Mouse (Mus musculus) adrenal gland, adult 2 months (tissue): ENCODE measurements around the gene Nupr1. TPM values are rescaled to one million over a fixed set of nuclear protein-coding genes. Genes with fewer than 3 reads are reported as not detected.
A peak's percentile ranks its signal among the peaks of the same experiment; 100 is the strongest.

Experiments used
- DNase-seq: peaks from one replicate; pipeline ENCODE4 v3.0.0; 2021
- microRNA-seq, 2 experiments: library from miRNA; unstranded; fragments of <30 nt; microRNA quantifications; one replicate each; pipeline ENCODE4 v1.2.0; 2021
- polyA plus RNA-seq: library from polyadenylated mRNA; depleted of rRNA; stranded (reverse); fragments of >200 nt; gene quantifications from 2 replicates; pipeline ENCODE4 v1.2.3, GENCODE M21; 2012; rRNA removed
- total RNA-seq, 2 experiments: library from RNA; stranded (reverse); gene quantifications; 2 replicates each; pipeline ENCODE4 v1.2.3; 2021

Gene Nupr1
- total and polyA plus RNA-seq, 3 experiments = 2.8 to 26.3 (median 22.9) TPM

- no peak for DNase-seq
Measured at GRCm38 (mm10) chr7:126596414-126596813, 34.2 kb downstream of the Nupr1 start.

DNA sequence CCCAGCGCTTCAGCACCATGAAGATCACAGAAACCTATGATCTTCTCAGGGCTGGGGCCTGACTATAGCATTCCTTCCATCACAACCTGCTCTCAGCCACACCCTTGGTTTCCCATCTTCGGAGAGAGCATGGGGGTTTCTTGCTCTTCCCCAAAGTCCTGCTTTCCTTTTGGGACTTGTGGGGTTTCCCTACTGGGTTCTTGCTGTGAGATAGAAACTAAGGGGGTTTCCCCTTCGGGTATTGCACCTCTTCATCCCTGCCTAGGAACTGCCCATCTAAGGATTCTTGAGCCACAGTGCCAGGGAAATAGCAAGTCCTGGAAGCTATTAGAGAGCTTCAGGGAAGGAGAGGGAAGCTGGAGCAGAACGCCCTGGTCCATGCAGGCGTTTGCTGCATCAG is 34.8 kb downstream of the Nupr1 start:
- DNase-seq = no peak

DNA sequence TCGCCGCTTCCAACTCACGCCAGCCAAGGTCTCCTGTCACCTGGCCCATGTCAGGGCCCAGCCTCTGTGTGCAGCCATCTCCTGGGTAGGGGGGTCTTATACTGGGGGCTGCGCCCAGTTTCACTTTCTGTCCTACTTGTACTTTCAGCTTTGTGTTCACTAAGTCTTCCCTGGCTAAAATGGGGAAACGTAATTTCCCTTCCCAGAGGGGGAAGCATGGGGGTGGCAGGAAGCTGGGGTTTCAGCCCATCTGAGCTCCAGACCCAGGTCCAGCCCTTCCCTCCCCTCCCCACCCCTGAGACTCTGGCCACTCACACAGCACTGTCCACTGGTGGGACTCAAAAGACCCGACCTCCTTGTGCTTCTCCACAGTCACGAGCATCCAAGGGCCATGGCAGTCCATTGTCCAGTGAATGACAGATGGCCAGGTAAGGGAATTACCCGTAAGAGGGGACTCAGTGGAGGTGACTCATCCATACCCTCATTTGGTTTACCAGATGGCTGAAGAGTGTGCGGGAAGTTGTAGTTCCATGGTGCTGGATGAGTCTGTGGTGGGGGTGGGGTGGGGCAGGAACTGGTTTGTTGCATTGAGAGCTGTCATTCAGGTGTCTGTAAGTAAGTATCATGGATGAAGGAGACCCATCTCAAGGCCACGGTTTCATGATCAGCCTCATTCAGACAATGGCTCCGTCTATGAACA is 35.6 kb downstream of the Nupr1 start, which contains the start of gene Il27:
TSS of gene Il27 (minus strand) at position 80 of the 700 bp plus-strand sequence.
- no peak for DNase-seq

DNA sequence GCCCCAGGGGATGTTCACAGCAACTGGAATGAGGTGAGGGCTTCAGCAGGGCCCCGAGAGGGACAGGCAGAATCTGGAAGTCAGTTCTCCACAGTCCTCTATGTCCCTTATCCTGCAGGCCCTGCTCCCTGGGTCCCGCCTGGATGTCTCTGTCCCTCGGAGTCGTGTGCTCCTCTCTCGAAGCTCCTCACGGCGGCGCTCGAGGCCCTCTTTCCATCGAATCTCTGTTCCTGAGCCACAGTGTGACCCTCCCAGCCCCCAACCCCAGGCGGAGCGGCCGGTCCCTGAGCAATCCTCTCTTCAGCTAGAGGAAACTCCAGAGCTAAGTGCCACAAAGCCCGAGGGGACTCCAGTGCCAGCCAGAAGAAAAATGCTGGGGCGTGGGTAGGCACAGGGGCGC is 42.9 kb downstream of the Nupr1 start:
- DNase-seq = peak; percentile 43

GRCm38 (mm10) chr7:126586839-126587238 is 43.8 kb downstream of the Nupr1 start:
- peak; percentile 52 for DNase-seq

DNA sequence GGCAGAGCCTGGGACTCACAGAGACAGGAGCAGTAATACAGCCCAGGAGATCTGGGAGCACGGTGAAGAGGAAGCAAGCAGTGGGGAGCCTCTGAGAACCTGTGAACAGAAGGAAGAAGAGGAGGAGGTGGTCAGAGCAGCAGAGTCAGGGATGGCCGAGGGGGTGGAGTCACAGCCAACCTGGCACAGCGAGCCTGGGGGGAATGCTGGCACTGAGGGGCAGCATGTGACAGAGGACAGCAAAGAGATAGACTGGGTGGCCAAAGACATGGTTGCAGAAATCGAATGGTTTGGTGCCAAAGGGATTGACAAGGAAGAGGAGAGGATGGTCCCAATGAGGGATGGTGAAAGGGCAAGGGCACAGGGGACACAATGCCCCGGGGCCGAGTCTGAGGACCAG is 44.9 kb downstream of the Nupr1 start, which contains the start of gene Cln3:
TSS of gene Cln3 (minus strand) at position 101 of the 400 bp plus-strand sequence.
- DNase-seq = no peak

- no peak for DNase-seq
Measured at GRCm38 (mm10) chr7:126584506-126584977, 46.1 kb downstream of the Nupr1 start, which contains the start of gene Apobr. Gene Apobr, plus strand, starts transcription at chr7:126584942.

- DNase-seq = no peak
Measured at GRCm38 (mm10) chr7:126583761-126584160, 46.9 kb downstream of the Nupr1 start.

- peak; percentile 88 for DNase-seq
Measured at GRCm38 (mm10) chr7:126583251-126583709, 47.4 kb downstream of the Nupr1 start.

DNA sequence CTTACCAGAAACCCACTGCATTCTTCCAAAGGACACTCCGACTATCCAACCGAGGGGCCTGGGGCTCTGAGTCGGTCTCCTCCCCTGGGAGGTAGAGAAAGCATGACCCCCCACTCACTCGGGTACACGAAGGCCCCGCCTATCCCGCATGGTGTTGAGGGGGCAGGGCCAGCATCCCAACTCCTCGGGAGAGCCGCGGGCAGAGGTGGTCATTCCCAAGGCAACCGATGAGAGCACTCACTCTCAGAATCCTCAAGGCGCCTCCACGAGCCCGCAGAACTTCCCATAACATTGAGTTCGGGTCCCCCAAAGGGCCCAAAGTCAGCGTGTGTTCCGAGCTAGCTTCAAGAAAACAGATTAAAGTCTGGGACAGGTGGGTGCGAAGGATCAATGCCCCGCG is 47.9 kb downstream of the Nupr1 start:
- DNase-seq = peak; percentile 55

GRCm38 (mm10) chr7:126581661-126582060 is 49.0 kb downstream of the Nupr1 start:
- DNase-seq = no peak

DNA sequence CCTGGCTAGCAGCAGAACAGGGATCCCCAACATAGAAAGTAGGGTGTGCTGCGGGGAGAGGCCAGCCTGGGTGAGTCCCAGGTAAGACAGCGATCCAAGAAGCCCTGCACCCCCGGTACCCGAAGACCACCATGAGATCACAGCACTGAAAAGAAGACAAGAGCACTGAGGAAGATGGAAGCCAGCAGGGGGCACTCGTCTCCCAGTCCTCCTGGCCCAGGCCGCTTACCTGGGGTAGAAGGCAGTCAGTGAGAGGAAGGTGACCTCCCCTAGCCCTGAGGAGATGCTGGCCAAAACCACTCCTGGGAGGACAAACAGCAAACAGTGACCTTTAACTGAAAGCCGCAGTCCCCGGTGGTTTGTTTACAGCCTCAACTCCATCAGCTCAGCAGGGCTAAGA is 51.5 kb downstream of the Nupr1 start:
- DNase-seq = no peak

DNA sequence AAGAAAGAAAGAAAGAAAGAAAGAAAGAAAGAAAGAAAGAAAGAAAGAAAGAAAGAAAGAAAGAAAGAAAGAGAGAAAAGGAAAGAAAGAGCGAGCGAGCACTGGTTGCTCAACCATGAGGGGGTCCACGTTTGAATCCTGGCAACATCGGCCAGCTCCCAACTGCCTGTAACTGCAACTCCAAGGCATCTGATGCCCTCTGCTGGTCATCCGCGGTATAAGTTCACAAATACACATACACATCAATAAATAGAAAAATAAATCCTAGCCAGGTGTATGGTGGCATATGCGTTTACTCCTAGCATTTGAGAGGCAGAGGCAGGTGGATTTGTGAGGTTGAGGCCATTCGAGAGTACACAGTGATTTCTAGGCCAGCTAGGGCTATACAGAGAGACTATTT is 53.7 kb downstream of the Nupr1 start:
- DNase-seq = peak; percentile 39

Small RNAs within 50 kb of the gene (microRNA-seq; reads per million reads assigned to microRNA genes)
- 0.88 to 2.1 reads per million in 2 experiments for gene Mir7059

Other genes starting within 250 kb of the Nupr1 start
- gene Nfatc2ip, start 234.1 kb downstream of the Nupr1 start, total RNA-seq = 1 to 10 TPM; 5.6 to 8.2 TPM
- 4.9 and 5.4 TPM in 2 replicates for gene Nfatc2ip, start 234.1 kb downstream of the Nupr1 start, polyA plus RNA-seq
- under 1 TPM; 0.24 to 0.29 TPM for gene Cd19, start 216.0 kb downstream of the Nupr1 start, total RNA-seq
- 0.50 and 0.73 TPM in 2 replicates for gene Cd19, start 216.0 kb downstream of the Nupr1 start, polyA plus RNA-seq
- 10 to 100 TPM; 39.5 to 73.6 TPM for gene Rabep2, start 202.1 kb downstream of the Nupr1 start, total RNA-seq
- 55.5 and 69.8 TPM in 2 replicates for gene Rabep2, start 202.1 kb downstream of the Nupr1 start, polyA plus RNA-seq
- not detected for gene Atp2a1, start 167.8 kb downstream of the Nupr1 start, total RNA-seq
- gene Atp2a1, start 167.8 kb downstream of the Nupr1 start, polyA plus RNA-seq = not detected in 2 replicates
- gene Sh2b1, start 155.4 kb downstream of the Nupr1 start, total RNA-seq = 10 to 100 TPM; 54.4 to 61.2 TPM
- gene Sh2b1, start 155.4 kb downstream of the Nupr1 start, polyA plus RNA-seq = 90.7 and 93.9 TPM in 2 replicates
- gene Tufm, start 143.5 kb downstream of the Nupr1 start, total RNA-seq = 100 to 1,000 TPM; 217 to 239 TPM
- 236 and 278 TPM in 2 replicates for gene Tufm, start 143.5 kb downstream of the Nupr1 start, polyA plus RNA-seq
- gene Atxn2l, start 127.4 kb downstream of the Nupr1 start, total RNA-seq = 100 to 1,000 TPM in 1 of 2 experiments, 10 to 100 TPM in 1; 83.7 to 108 TPM
- 454 and 474 TPM in 2 replicates for gene Atxn2l, start 127.4 kb downstream of the Nupr1 start, polyA plus RNA-seq
- 100 to 1,000 TPM; 236 to 240 TPM for gene Eif3c, start 64.5 kb downstream of the Nupr1 start, total RNA-seq
- gene Eif3c, start 64.5 kb downstream of the Nupr1 start, polyA plus RNA-seq = 97.2 and 133 TPM in 2 replicates
- 1 to 10 TPM; 2.0 to 4.7 TPM for gene Apobr, start 45.9 kb downstream of the Nupr1 start, total RNA-seq
- 5.3 and 7.5 TPM in 2 replicates for gene Apobr, start 45.9 kb downstream of the Nupr1 start, polyA plus RNA-seq
- 10 to 100 TPM; 33.2 to 47.4 TPM for gene Cln3, start 45.0 kb downstream of the Nupr1 start, total RNA-seq
- gene Cln3, start 45.0 kb downstream of the Nupr1 start, polyA plus RNA-seq = 52.8 and 56.1 TPM in 2 replicates
- gene Il27, start 35.9 kb downstream of the Nupr1 start, total RNA-seq = not detected
- 0.13 and 0.19 TPM in 2 replicates for gene Il27, start 35.9 kb downstream of the Nupr1 start, polyA plus RNA-seq
- 10 to 100 TPM; 39.9 to 49.7 TPM for gene Sgf29, start 18.4 kb upstream of the Nupr1 start, total RNA-seq
- gene Sgf29, start 18.4 kb upstream of the Nupr1 start, polyA plus RNA-seq = 64.5 and 74.4 TPM in 2 replicates
- 10 to 100 TPM; 48.1 to 52.7 TPM for gene Sult1a1, start 45.6 kb upstream of the Nupr1 start, total RNA-seq
- 29.3 and 34.3 TPM in 2 replicates for gene Sult1a1, start 45.6 kb upstream of the Nupr1 start, polyA plus RNA-seq
- 100 to 1,000 TPM; 101 to 104 TPM for gene Bola2, start 64.5 kb upstream of the Nupr1 start, total RNA-seq
- gene Bola2, start 64.5 kb upstream of the Nupr1 start, polyA plus RNA-seq = 44.1 and 48.7 TPM in 2 replicates
- gene Slx1b, start 64.9 kb upstream of the Nupr1 start, total RNA-seq = 10 to 100 TPM; 11.3 to 13.5 TPM
- gene Slx1b, start 64.9 kb upstream of the Nupr1 start, polyA plus RNA-seq = 35.0 and 35.7 TPM in 2 replicates
- 10 to 100 TPM; 11.6 to 24.3 TPM for gene Coro1a, start 76.9 kb upstream of the Nupr1 start, total RNA-seq
- 49.5 and 67.1 TPM in 2 replicates for gene Coro1a, start 76.9 kb upstream of the Nupr1 start, polyA plus RNA-seq
- 100 to 1,000 TPM; 139 to 169 TPM for gene Mapk3, start 128.7 kb upstream of the Nupr1 start, total RNA-seq
- 242 and 299 TPM in 2 replicates for gene Mapk3, start 128.7 kb upstream of the Nupr1 start, polyA plus RNA-seq
- 1 to 10 TPM; 2.4 TPM for gene Gdpd3, start 135.5 kb upstream of the Nupr1 start, total RNA-seq
- gene Gdpd3, start 135.5 kb upstream of the Nupr1 start, polyA plus RNA-seq = 10.2 and 10.3 TPM in 2 replicates
- gene Ypel3, start 146.1 kb upstream of the Nupr1 start, total RNA-seq = 100 to 1,000 TPM in 1 of 2 experiments, 10 to 100 TPM in 1; 92.8 to 136 TPM
- gene Ypel3, start 146.1 kb upstream of the Nupr1 start, polyA plus RNA-seq = 970 and 1,207 TPM in 2 replicates
- gene Tbx6, start 150.6 kb upstream of the Nupr1 start, total RNA-seq = under 1 TPM; 0.31 to 0.75 TPM
- 3.4 and 3.7 TPM in 2 replicates for gene Tbx6, start 150.6 kb upstream of the Nupr1 start, polyA plus RNA-seq
- 10 to 100 TPM; 77.4 to 86.0 TPM for gene Ppp4c, start 161.6 kb upstream of the Nupr1 start, total RNA-seq
- 89.8 and 92.4 TPM in 2 replicates for gene Ppp4c, start 161.6 kb upstream of the Nupr1 start, polyA plus RNA-seq
- gene Fam57b, start 166.8 kb upstream of the Nupr1 start, total RNA-seq = 10 to 100 TPM; 16.4 to 21.0 TPM
- 27.8 and 40.9 TPM in 2 replicates for gene Fam57b, start 166.8 kb upstream of the Nupr1 start, polyA plus RNA-seq
- gene 4930451I11Rik, start 200.8 kb upstream of the Nupr1 start, total RNA-seq = not detected
- gene 4930451I11Rik, start 200.8 kb upstream of the Nupr1 start, polyA plus RNA-seq = not detected in 2 replicates
- under 1 TPM; 0.40 to 0.52 TPM for gene Doc2a, start 216.6 kb upstream of the Nupr1 start, total RNA-seq
- gene Doc2a, start 216.6 kb upstream of the Nupr1 start, polyA plus RNA-seq = 0.52 and 0.83 TPM in 2 replicates
- gene Hirip3, start 231.1 kb upstream of the Nupr1 start, total RNA-seq = 10 to 100 TPM in 1 of 2 experiments, 1 to 10 TPM in 1; 8.2 to 16.3 TPM
- gene Hirip3, start 231.1 kb upstream of the Nupr1 start, polyA plus RNA-seq = 1.4 and 2.9 TPM in 2 replicates
- gene Ino80e, start 231.5 kb upstream of the Nupr1 start, total RNA-seq = 10 to 100 TPM; 42.5 to 44.5 TPM
- gene Ino80e, start 231.5 kb upstream of the Nupr1 start, polyA plus RNA-seq = 73.8 and 75.0 TPM in 2 replicates